Comparison of ENCODE assay signal across 22 mouse cellular contexts in the genomic region with DNA sequence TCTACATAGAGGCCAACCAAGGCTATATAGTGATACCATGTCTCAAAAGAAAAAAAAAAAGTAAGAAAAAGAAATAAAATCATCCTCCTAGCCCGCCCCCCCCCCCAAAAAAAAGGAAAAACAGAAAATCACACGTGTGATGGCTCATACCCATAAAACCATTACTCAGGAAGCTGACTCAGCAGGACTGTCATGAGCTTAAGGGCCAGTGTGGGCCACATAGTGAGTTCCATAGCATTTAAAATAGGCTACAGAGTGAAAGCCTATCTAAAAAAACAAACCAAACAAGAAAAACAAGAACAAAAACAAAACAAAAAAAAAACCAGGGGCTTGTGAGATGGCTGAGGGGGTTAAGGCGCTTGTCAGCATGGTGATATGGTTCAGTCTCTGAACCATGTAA. TPM values are rescaled to one million over a fixed set of nuclear protein-coding genes. Genes with fewer than 3 reads are reported as not detected.
"Had no signal": no experiment of that assay in that cellular context is flagged by ENCODE, and none has a peak within 500 bp of the region (broad histone marks: within the 10 kb centered on the region; RNA-seq: fewer than 3 reads in every experiment).

No protein-coding gene starts in this region.

- H3K9me3 ChIP-seq: midbrain, embryonic 10.5 days; midbrain, embryonic 12.5 days; midbrain, embryonic 15.5 days; neural tube, embryonic 12.5 days had no signal

- H3K27me3 ChIP-seq: neural tube, embryonic 12.5 days had no signal

- H3K4me3 ChIP-seq: midbrain, embryonic 10.5 days; midbrain, embryonic 12.5 days; midbrain, embryonic 15.5 days; neural tube, embryonic 12.5 days had no signal

- ATAC-seq: midbrain, embryonic 15.5 days had no signal

- H3K4me2 ChIP-seq: lung, embryonic 14.5 days; midbrain, embryonic 12.5 days; midbrain, embryonic 15.5 days; neural tube, embryonic 12.5 days had no signal

- H3K9ac ChIP-seq: lung, embryonic 14.5 days; midbrain, embryonic 12.5 days; midbrain, embryonic 15.5 days; neural tube, embryonic 12.5 days had no signal

- DNase-seq: lung, adult 18-20 months; lung, embryonic 14.5 days; lung, postnatal 10 days; lung, postnatal 4 days; right cerebral cortex, postnatal 14 days; spleen, adult 18-20 months; thymus, adult 18-20 months; thymus, postnatal 14 days; thymus, postnatal 36 days had no signal

- H3K36me3 ChIP-seq: midbrain, embryonic 12.5 days; midbrain, embryonic 15.5 days had no signal

- H3K27ac ChIP-seq: midbrain, embryonic 10.5 days; midbrain, embryonic 12.5 days; midbrain, embryonic 15.5 days; neural tube, embryonic 12.5 days had no signal

RNA-seq across cellular contexts. Expression of a gene that starts 2.2 kb away (rescaled TPM):
- total RNA-seq: monocyte, adult 5-6 weeks had no signal
- polyA plus RNA-seq: liver, embryonic 16.5 days had no signal

RNA-seq across cellular contexts. Expression of a gene that starts 37.2 kb away (rescaled TPM):
- total RNA-seq: megakaryocyte, adult 5-6 weeks; megakaryocyte-erythroid progenitor cell, adult 5-6 weeks; midbrain, postnatal 0 days; monocyte, adult 5-6 weeks; neutrophil, adult 5-6 weeks had no signal
- polyA plus RNA-seq: liver, embryonic 16.5 days; midbrain, embryonic 12.5 days; midbrain, embryonic 15.5 days; midbrain, postnatal 0 days; neural tube, embryonic 12.5 days; neural tube, embryonic 14.5 days; stomach, embryonic 14.5 days; stomach, embryonic 16.5 days had no signal
